In the genomic region with DNA sequence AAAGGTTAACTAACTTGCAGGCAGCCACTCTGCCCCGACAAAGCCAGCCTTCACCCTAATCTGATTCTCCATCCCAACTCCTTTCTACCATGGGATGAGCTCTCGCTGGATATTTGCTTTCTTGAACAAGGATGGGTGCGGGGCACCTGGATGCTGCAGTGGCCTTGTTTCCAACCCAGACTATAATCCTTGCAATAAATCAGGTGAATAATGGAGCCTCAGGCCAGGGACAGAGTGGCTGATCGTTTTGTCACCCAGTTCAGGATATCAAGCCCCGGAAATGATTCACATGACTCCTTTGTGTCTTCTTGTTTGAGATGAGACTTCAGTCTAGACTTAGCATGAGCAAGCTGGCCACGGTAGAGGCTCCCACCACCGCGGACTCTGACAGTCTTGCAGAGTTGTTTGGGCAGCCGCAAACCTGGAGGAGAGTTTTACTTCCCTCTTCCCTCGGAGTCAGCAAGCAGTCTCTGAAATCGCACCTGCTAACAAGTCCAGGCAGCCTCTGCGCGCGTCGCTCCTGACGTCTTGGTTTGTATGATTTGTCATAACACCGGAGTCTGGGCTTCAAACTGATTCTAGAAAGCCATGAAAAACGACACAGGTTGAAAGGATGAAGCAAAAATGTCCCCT, we compare ENCODE assay signal across 13 mouse cellular contexts. TPM values are rescaled to one million over a fixed set of nuclear protein-coding genes. Genes with fewer than 3 reads are reported as not detected.
DNase-seq lines count a peak whose midpoint lies in the region; ATAC-seq and TF ChIP-seq lines count a peak whose summit lies in the region.
"Had no signal": no experiment of that assay in that cellular context is flagged by ENCODE, and none has a peak within 500 bp of the region (broad histone marks: within the 10 kb centered on the region; RNA-seq: fewer than 3 reads in every experiment).

No protein-coding gene starts in this region.

- peak overlapping the region; percentile 10 for H3K4me2 ChIP-seq in embryonic facial prominence, embryonic 14.5 days (ENCODE audit: low read depth, low read length)
- no peak overlapping the region for H3K4me2 ChIP-seq in midbrain, postnatal 0 days (ENCODE audit: low read depth, low read length, poor library complexity, severe bottlenecking)
- H3K4me2 ChIP-seq: forebrain, embryonic 12.5 days; midbrain, embryonic 15.5 days had no signal

- no peak for TF ChIP-seq CTCF in midbrain, postnatal 0 days (IDR thresholded peaks at IDR 0.05)

- H3K9ac ChIP-seq in embryonic facial prominence, embryonic 14.5 days (ENCODE audit: low read depth, low read length): no peak overlapping the region
- H3K9ac ChIP-seq in midbrain, postnatal 0 days (replicated peaks; ENCODE audit: low read length, poor library complexity, severe bottlenecking): no peak overlapping the region
- H3K9ac ChIP-seq: forebrain, embryonic 12.5 days; midbrain, embryonic 15.5 days had no signal

- no peak overlapping the region for H3K4me3 ChIP-seq in embryonic facial prominence, embryonic 14.5 days (ENCODE audit: low read depth, low read length)
- H3K4me3 ChIP-seq in embryonic facial prominence, embryonic 10.5 days: no peak overlapping the region
- no peak overlapping the region for H3K4me3 ChIP-seq in midbrain, postnatal 0 days (ENCODE audit: low read depth, low read length)
- H3K4me3 ChIP-seq: forebrain, embryonic 12.5 days; midbrain, embryonic 15.5 days had no signal

- no peaks in the 10 kb centered on the region for H3K9me3 ChIP-seq in embryonic facial prominence, embryonic 14.5 days (ENCODE audit: control insufficient read depth, low read length)
- no peaks in the 10 kb centered on the region for H3K9me3 ChIP-seq in embryonic facial prominence, embryonic 10.5 days
- H3K9me3 ChIP-seq in midbrain, postnatal 0 days (ENCODE audit: low read length): no peaks in the 10 kb centered on the region
- H3K9me3 ChIP-seq: midbrain, embryonic 15.5 days had no signal

- no peaks in the 10 kb centered on the region for H3K36me3 ChIP-seq in embryonic facial prominence, embryonic 14.5 days (ENCODE audit: control insufficient read depth, insufficient read depth, low read length)
- no peaks in the 10 kb centered on the region for H3K36me3 ChIP-seq in embryonic facial prominence, embryonic 10.5 days (replicated peaks)
- H3K36me3 ChIP-seq in midbrain, postnatal 0 days (ENCODE audit: insufficient read depth, low read length): no peaks in the 10 kb centered on the region
- H3K36me3 ChIP-seq: forebrain, embryonic 12.5 days; midbrain, embryonic 15.5 days had no signal

- no peak overlapping the region for H3K27ac ChIP-seq in embryonic facial prominence, embryonic 14.5 days (replicated peaks; ENCODE audit: low read depth, low read length)
- H3K27ac ChIP-seq in embryonic facial prominence, embryonic 10.5 days (replicated peaks): no peak overlapping the region
- no peak overlapping the region for H3K27ac ChIP-seq in midbrain, postnatal 0 days (ENCODE audit: low read depth, low read length)
- H3K27ac ChIP-seq: forebrain, embryonic 12.5 days; midbrain, embryonic 15.5 days had no signal

- peak; percentile 24 for DNase-seq in embryonic facial prominence, embryonic 14.5 days (ENCODE audit: low spot score)
- DNase-seq in embryonic facial prominence, embryonic 10.5 days (ENCODE audit: low spot score): no peak
- peak; percentile 24 for DNase-seq in thymus, postnatal 4 days
- DNase-seq in thymus, postnatal 14 days: no peak
- peak; percentile 49 to 55 for DNase-seq in spleen, postnatal 36 days (ENCODE audit: low spot score in 2 of 2)
- DNase-seq in midbrain, postnatal 0 days (ENCODE audit: low spot score): no peak
- DNase-seq in layer of hippocampus, postnatal 36 days: no peak
- DNase-seq: gastrocnemius, postnatal 10 days; kidney, adult 18-20 months; lung, adult 2 months had no signal

- ATAC-seq in embryonic facial prominence, embryonic 14.5 days (ENCODE audit: low read depth): no peak
- ATAC-seq in common myeloid progenitor, adult 5-6 weeks (replicated peaks; ENCODE audit: low read depth, poor library complexity, severe bottlenecking): peak; percentile 91
- ATAC-seq in midbrain, postnatal 0 days (ENCODE audit: low FRiP score): no peak
- ATAC-seq: midbrain, embryonic 15.5 days had no signal

- 75% methylated on average over 18 of the region's 18 CpGs for WGBS in embryonic facial prominence, embryonic 14.5 days
- WGBS in embryonic facial prominence, embryonic 10.5 days: 79% methylated on average over 18 of the region's 18 CpGs
- WGBS in midbrain, postnatal 0 days: 70% methylated on average over 18 of the region's 18 CpGs

- H3K27me3 ChIP-seq in embryonic facial prominence, embryonic 14.5 days (replicated peaks; ENCODE audit: control insufficient read depth, insufficient read depth, low read length): no peaks in the 10 kb centered on the region
- H3K27me3 ChIP-seq in embryonic facial prominence, embryonic 10.5 days (replicated peaks; ENCODE audit: low read depth, poor library complexity, severe bottlenecking): no peaks in the 10 kb centered on the region
- no peaks in the 10 kb centered on the region for H3K27me3 ChIP-seq in midbrain, postnatal 0 days (ENCODE audit: insufficient read depth, low read length)
- H3K27me3 ChIP-seq: midbrain, embryonic 15.5 days had no signal

- H3K4me1 ChIP-seq in embryonic facial prominence, embryonic 14.5 days (ENCODE audit: control insufficient read depth, insufficient read depth, low read length): no peaks in the 10 kb centered on the region
- H3K4me1 ChIP-seq in embryonic facial prominence, embryonic 10.5 days: peaks cover 7% of the 10 kb centered on the region; the same call in 1 of the 2 replicates
- H3K4me1 ChIP-seq in midbrain, postnatal 0 days (ENCODE audit: insufficient read depth, low read length): no peaks in the 10 kb centered on the region
- H3K4me1 ChIP-seq: forebrain, embryonic 12.5 days; midbrain, embryonic 15.5 days had no signal

RNA-seq across cellular contexts. Expression of gene Aplp2, which starts 31.8 kb away (rescaled TPM):
- polyA plus RNA-seq in embryonic facial prominence, embryonic 14.5 days (2014; fragmentation: Nextera tagmentation; extraction: Ambion mirVana): 277 and 281 TPM in 2 replicates
- polyA plus RNA-seq in embryonic facial prominence, embryonic 10.5 days (2016; fragmentation: Nextera tagmentation; extraction: Ambion mirVana): 201 and 228 TPM in 2 replicates
- 79.4 and 86.3 TPM in 2 replicates for total RNA-seq in common myeloid progenitor, adult 5-6 weeks (2017)
- 379 and 425 TPM in 2 replicates for total RNA-seq in midbrain, postnatal 0 days (2014; rRNA removed)
- 406 and 441 TPM in 2 replicates for polyA plus RNA-seq in midbrain, postnatal 0 days (2015; fragmentation: Nextera tagmentation; extraction: Ambion mirVana)
- total RNA-seq in layer of hippocampus, postnatal 36 days (2021): 100 to 1,000 TPM; 440 to 478 TPM

RNA-seq across cellular contexts. Expression of gene Prdm10, which starts 36.9 kb away (rescaled TPM):
- 4.8 and 5.4 TPM in 2 replicates for polyA plus RNA-seq in embryonic facial prominence, embryonic 14.5 days (2014; fragmentation: Nextera tagmentation; extraction: Ambion mirVana)
- polyA plus RNA-seq in embryonic facial prominence, embryonic 10.5 days (2016; fragmentation: Nextera tagmentation; extraction: Ambion mirVana): 8.1 and 8.3 TPM in 2 replicates
- 9.4 and 11.4 TPM in 2 replicates for total RNA-seq in common myeloid progenitor, adult 5-6 weeks (2017)
- 14.8 and 17.3 TPM in 2 replicates for total RNA-seq in midbrain, postnatal 0 days (2014; rRNA removed)
- polyA plus RNA-seq in midbrain, postnatal 0 days (2015; fragmentation: Nextera tagmentation; extraction: Ambion mirVana): 4.6 and 5.0 TPM in 2 replicates
- 10 to 100 TPM; 22.6 to 23.4 TPM for total RNA-seq in layer of hippocampus, postnatal 36 days (2021)

Comparison
In these comparisons a context has a peak if more than half of its experiments do, and no peak if none do; other contexts are left out.
1. DNase-seq: peak in embryonic facial prominence, embryonic 14.5 days (single experiment), thymus, postnatal 4 days (single experiment) and spleen, postnatal 36 days (2 of 2); none in embryonic facial prominence, embryonic 10.5 days (single experiment), thymus, postnatal 14 days (single experiment), midbrain, postnatal 0 days (single experiment) and layer of hippocampus, postnatal 36 days (0 of 2).